Comparison of ENCODE assay signal across 8 mouse cellular contexts in genomic region chr9:73103159-73103879, GRCm38 (mm10). TPM values are rescaled to one million over a fixed set of nuclear protein-coding genes. Genes with fewer than 3 reads are reported as not detected.
A peak's percentile ranks its signal among the peaks of the same experiment; 100 is the strongest.
DNase-seq lines count a peak whose midpoint lies in the region; ATAC-seq and TF ChIP-seq lines count a peak whose summit lies in the region.

No protein-coding gene starts in this region.

- H3K27me3 ChIP-seq in forebrain, embryonic 15.5 days, result peaks cover 46% of the 10 kb centered on the region
- H3K27me3 ChIP-seq in limb, embryonic 10.5 days (ENCODE audit: low read depth, poor library complexity, severe bottlenecking), result peaks cover 61% of the 10 kb centered on the region
- peaks cover 21% of the 10 kb centered on the region for H3K27me3 ChIP-seq in midbrain, embryonic 11.5 days (ENCODE audit: control insufficient read depth, insufficient read depth, low read length)

- WGBS in forebrain, embryonic 15.5 days, result 7% methylated on average over 59 of the region's 60 CpGs
- 5% methylated on average over 60 of the region's 60 CpGs for WGBS in limb, embryonic 10.5 days
- 7% methylated on average over 60 of the region's 60 CpGs for WGBS in midbrain, embryonic 11.5 days

- no peaks in the 10 kb centered on the region for H3K9me3 ChIP-seq in forebrain, embryonic 15.5 days
- no peaks in the 10 kb centered on the region for H3K9me3 ChIP-seq in limb, embryonic 10.5 days (replicated peaks)
- no peaks in the 10 kb centered on the region for H3K9me3 ChIP-seq in midbrain, embryonic 11.5 days (ENCODE audit: control insufficient read depth, low read length)

- no peaks in the 10 kb centered on the region for H3K36me3 ChIP-seq in forebrain, embryonic 15.5 days
- no peaks in the 10 kb centered on the region for H3K36me3 ChIP-seq in limb, embryonic 10.5 days
- no peaks in the 10 kb centered on the region for H3K36me3 ChIP-seq in midbrain, embryonic 11.5 days (ENCODE audit: control insufficient read depth, insufficient read depth, low read length)

- H3K9ac ChIP-seq in forebrain, embryonic 15.5 days (replicated peaks), result peak overlapping the region; percentile 40
- peak overlapping the region; percentile 68 for H3K9ac ChIP-seq in midbrain, embryonic 11.5 days (ENCODE audit: low read length)

- no peak overlapping the region for H3K27ac ChIP-seq in forebrain, embryonic 15.5 days (replicated peaks)
- peak overlapping the region; percentile 85 for H3K27ac ChIP-seq in limb, embryonic 10.5 days
- H3K27ac ChIP-seq in midbrain, embryonic 11.5 days (ENCODE audit: low read depth, low read length), result no peak overlapping the region

- H3K4me3 ChIP-seq in forebrain, embryonic 15.5 days, result peak overlapping the region; percentile 39
- peak overlapping the region; percentile 56 for H3K4me3 ChIP-seq in limb, embryonic 10.5 days
- H3K4me3 ChIP-seq in midbrain, embryonic 11.5 days (ENCODE audit: low read depth, low read length), result peak overlapping the region; percentile 46

- peak; percentile 51 to 89 for DNase-seq in adrenal gland, adult (ENCODE audit: inconsistent age in 2 of 2, low spot score in 1 of 2)
- peak; percentile 6 for DNase-seq in brain, embryonic 14.5 days (ENCODE audit: low read depth)
- DNase-seq in heart, postnatal 4 days, result peak; percentile 53
- DNase-seq in limb, embryonic 10.5 days (ENCODE audit: low spot score), result peak; percentile 82
- peak; percentile 91 for DNase-seq in midbrain, embryonic 11.5 days (ENCODE audit: low spot score, missing footprints)
- peak; percentile 33 for DNase-seq in urinary bladder, postnatal 25 days (ENCODE audit: low spot score)
- DNase-seq in spleen, adult 12 weeks (ENCODE audit: low spot score), result no peak

- peaks cover 9% of the 10 kb centered on the region for H3K4me1 ChIP-seq in forebrain, embryonic 15.5 days
- peaks cover 12% of the 10 kb centered on the region for H3K4me1 ChIP-seq in limb, embryonic 10.5 days
- no peaks in the 10 kb centered on the region; the same call in 1 of the 2 replicates for H3K4me1 ChIP-seq in midbrain, embryonic 11.5 days (ENCODE audit: control insufficient read depth, insufficient read depth, low read length)

- ATAC-seq in forebrain, embryonic 15.5 days (replicated peaks), result no peak
- ATAC-seq in midbrain, embryonic 11.5 days (ENCODE audit: low FRiP score), result peak; percentile 64

- TF ChIP-seq CTCF in brain, embryonic 14.5 days (IDR thresholded peaks at IDR 0.05; ENCODE audit: borderline replicate concordance, extremely low read depth, insufficient read depth, insufficient read length), result no peak

- peak overlapping the region; percentile 71 for H3K4me2 ChIP-seq in forebrain, embryonic 15.5 days (replicated peaks)
- peak overlapping the region; percentile 72 for H3K4me2 ChIP-seq in midbrain, embryonic 11.5 days

- TF ChIP-seq POLR2A in brain, embryonic 14.5 days (IDR thresholded peaks at IDR 0.05; ENCODE audit: borderline replicate concordance, extremely low read depth, insufficient read depth, insufficient read length, poor library complexity, severe bottlenecking), result no peak

RNA-seq across cellular contexts. Expression of gene Gm20509, which starts 1.0 kb away (rescaled TPM):
- polyA plus RNA-seq in brain, embryonic 14.5 days (2012; rRNA removed), result 0.10 TPM in 1 of 2 replicates, not detected in the other
- not detected in 2 replicates for polyA plus RNA-seq in forebrain, embryonic 15.5 days (2015; fragmentation: Nextera tagmentation; extraction: Ambion mirVana)
- total RNA-seq in heart, postnatal 4 days (2021), result not detected
- not detected in 2 replicates for polyA plus RNA-seq in limb, embryonic 10.5 days (2016; fragmentation: Nextera tagmentation; extraction: Ambion mirVana)
- not detected in 2 replicates for polyA plus RNA-seq in midbrain, embryonic 11.5 days (2014; fragmentation: Nextera tagmentation; extraction: Ambion mirVana)

RNA-seq across cellular contexts. Expression of gene Khdc3, which starts 1.7 kb away (rescaled TPM):
- 0.09 TPM in 1 of 2 replicates, not detected in the other for polyA plus RNA-seq in brain, embryonic 14.5 days (2012; rRNA removed)
- polyA plus RNA-seq in forebrain, embryonic 15.5 days (2015; fragmentation: Nextera tagmentation; extraction: Ambion mirVana), result not detected in 2 replicates
- not detected for total RNA-seq in heart, postnatal 4 days (2021)
- polyA plus RNA-seq in limb, embryonic 10.5 days (2016; fragmentation: Nextera tagmentation; extraction: Ambion mirVana), result not detected in 2 replicates
- not detected in 2 replicates for polyA plus RNA-seq in midbrain, embryonic 11.5 days (2014; fragmentation: Nextera tagmentation; extraction: Ambion mirVana)

RNA-seq across cellular contexts. Expression of gene Rsl24d1, which starts 9.9 kb away (rescaled TPM):
- polyA plus RNA-seq in brain, embryonic 14.5 days (2012; rRNA removed), result 64.6 and 72.0 TPM in 2 replicates
- 123 and 125 TPM in 2 replicates for polyA plus RNA-seq in forebrain, embryonic 15.5 days (2015; fragmentation: Nextera tagmentation; extraction: Ambion mirVana)
- 10 to 100 TPM; 61.8 to 61.9 TPM for total RNA-seq in heart, postnatal 4 days (2021)
- polyA plus RNA-seq in limb, embryonic 10.5 days (2016; fragmentation: Nextera tagmentation; extraction: Ambion mirVana), result 151 and 184 TPM in 2 replicates
- polyA plus RNA-seq in midbrain, embryonic 11.5 days (2014; fragmentation: Nextera tagmentation; extraction: Ambion mirVana), result 172 and 184 TPM in 2 replicates

RNA-seq across cellular contexts. Expression of gene Rab27a, which starts 58.7 kb away (rescaled TPM):
- 0.77 and 1.4 TPM in 2 replicates for polyA plus RNA-seq in brain, embryonic 14.5 days (2012; rRNA removed)
- 1.0 and 1.2 TPM in 2 replicates for polyA plus RNA-seq in forebrain, embryonic 15.5 days (2015; fragmentation: Nextera tagmentation; extraction: Ambion mirVana)
- 1 to 10 TPM; 3.4 to 3.7 TPM for total RNA-seq in heart, postnatal 4 days (2021)
- 3.4 and 5.0 TPM in 2 replicates for polyA plus RNA-seq in limb, embryonic 10.5 days (2016; fragmentation: Nextera tagmentation; extraction: Ambion mirVana)
- polyA plus RNA-seq in midbrain, embryonic 11.5 days (2014; fragmentation: Nextera tagmentation; extraction: Ambion mirVana), result 0.52 and 0.55 TPM in 2 replicates
